Mouse (Mus musculus) cerebellum, adult (tissue): ENCODE measurements around the gene Slc6a16.

ENCODE experiments used
- ATAC-seq: cut with Nextera tagmentation; 2 replicates; pipeline ENCODE4 v1.9.2; 2017; ENCODE audit warnings: mild to moderate bottlenecking, moderate library complexity, mixed read lengths; ENCODE audit not compliant: insufficient number of reproducible peaks, low FRiP score, low TSS enrichment

The Slc6a16 gene

DNA sequence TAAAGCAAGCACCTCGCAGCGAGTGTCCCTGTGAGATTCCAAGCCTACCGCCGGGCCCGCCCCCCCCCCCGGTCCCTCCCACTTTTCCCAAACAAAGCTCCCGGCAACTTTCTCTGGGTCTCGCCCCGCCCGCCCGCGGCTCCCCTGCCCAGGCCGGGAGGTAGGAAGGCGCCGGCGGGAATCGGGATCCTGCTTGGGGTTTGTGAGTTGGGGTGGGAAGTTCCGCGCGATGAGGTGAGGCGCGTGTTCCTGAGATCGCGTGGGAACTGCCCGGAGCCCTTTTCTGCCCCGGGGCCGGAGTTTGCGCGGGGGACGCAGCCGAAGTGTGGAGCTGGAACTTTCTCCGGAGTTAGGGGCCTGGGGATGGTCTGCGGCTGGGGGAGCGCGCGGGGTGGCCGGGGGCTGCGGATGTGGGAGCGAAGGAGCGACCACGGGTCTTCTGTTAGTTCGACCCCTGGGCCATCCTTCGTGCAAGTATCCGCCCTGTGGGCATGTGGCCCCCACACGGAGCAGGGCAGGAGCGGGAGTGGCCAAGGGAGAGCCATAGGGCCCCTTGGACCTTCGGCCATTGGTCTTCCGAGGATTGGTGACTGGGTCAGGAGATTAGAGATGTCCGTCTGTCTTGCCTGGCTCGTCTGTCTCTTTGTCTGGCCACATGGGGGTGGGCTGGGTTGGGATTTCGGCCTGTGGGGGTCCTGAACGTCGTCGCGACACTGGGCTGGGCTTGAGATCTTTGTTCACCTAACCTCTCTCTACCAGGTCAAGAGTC is 25.0 kb upstream of the Slc6a16 start, which contains the start of gene Tead2:
TSS of gene Tead2 (plus strand) at position 81 of the 769 bp plus-strand sequence.
- ATAC-seq: no peak

DNA sequence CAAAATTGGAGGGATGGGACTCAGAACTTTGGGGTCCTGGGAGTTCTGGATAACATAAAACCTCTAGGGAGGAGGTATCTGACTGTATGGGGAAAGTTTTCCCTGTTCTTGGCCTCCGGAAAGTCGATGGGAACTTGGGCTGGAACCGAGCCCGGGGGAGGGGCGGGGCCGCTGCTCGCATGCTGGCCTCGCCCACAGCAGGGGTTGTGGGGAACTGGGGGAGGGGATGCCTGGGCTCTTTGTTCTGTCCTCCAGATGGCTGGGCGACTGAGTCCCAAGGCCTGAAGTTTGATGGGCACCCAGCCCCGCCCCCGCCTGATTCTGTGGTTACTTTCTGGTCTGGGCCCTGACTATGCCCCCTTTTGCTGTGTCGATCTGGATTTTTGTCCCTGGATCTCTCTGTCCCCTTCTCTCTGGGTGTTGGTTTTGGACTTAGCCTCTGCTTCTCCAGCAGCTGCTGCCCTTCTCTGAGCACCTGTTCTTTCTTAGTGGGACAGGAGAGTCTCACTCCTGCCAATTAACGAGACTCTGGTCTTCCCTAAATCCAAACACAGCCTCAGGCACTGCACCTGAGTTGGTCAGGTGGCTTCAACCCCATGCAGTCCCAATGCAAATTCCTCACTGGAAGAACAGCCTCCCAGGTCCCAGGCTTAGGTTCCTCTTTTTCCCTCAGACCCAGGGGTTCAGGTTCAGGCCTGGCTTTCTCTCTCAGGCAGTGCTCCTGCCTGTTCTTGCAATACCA is 24.3 kb upstream of the Slc6a16 start:
- ATAC-seq: no peak

DNA sequence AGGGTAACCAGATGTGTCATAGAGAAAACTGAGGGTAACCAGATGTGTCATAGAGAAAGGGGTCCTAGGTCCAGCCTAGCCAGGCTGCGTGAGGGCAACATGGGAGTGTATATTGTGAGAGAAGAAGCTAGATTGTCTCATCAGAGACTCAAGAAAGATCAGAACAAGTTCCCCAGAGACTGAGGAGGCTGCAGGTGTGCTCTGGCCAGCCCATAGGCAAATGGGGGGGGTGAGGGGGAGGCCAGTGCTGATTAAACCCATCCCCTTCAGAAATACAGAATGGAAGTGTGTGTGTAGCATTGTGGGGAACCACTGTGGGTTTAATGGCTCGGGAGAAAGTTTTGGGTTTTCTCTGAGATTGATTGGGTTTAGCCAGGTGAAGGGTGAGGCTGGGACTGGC is 19.2 kb upstream of the Slc6a16 start:
- ATAC-seq: no peak

DNA sequence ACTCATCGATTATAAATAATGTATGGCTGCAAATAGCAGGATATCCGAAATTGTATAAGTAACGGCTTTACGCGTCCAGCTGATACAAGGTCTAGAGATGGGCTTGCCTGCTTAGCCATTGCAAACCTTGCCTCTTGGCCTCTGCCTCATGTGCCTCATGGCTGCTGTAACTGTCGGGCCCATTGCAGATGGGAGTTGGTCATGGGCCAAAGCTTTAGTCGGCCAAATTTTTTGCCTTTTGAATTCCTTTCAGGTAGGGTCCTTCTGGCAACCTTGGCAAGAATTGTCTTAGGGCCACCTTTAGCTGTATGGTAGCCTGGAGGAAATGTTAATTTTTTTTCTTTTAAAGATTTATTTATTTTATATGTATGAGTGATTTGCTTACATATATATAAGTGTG is 16.1 kb upstream of the Slc6a16 start:
- no peak for ATAC-seq

DNA sequence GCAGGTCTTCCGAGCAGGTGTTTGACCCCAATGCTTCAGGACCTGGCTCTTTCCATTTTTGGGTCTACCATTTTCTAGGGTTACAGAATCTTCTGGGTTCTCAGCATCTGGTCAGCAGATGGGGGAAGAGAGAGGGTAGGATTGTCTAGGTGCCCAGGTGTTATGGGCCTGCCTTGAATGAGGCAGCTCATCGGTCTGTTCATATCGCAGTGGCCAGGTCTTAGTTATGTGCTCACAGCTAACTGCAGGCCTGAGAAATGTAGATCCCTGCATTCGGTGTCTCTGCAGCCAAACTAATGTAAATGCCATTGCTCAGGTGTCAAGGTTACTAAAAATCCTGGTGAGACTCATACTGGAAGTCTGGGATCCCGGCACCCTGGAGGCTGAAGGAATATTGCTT is 14.5 kb upstream of the Slc6a16 start:
- ATAC-seq: no peak

DNA sequence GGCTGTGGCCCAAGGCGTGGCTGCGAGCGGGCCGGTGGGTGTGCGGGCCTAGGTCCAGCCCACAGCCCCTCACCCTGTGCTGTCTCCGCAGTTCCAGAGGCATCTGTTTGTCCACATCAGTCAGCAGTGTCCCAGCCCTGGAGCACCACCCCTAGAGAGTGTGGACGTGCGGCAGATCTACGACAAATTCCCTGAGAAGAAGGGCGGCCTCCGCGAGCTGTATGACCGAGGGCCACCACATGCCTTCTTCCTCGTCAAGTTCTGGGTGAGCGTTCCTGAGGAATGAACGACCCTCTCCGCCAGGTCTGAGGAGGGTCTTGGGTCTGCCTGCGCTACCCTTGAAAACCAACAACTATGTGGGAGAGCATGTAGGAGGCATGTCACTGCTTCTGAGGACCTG is 12.3 kb upstream of the Slc6a16 start:
- ATAC-seq: no peak

DNA sequence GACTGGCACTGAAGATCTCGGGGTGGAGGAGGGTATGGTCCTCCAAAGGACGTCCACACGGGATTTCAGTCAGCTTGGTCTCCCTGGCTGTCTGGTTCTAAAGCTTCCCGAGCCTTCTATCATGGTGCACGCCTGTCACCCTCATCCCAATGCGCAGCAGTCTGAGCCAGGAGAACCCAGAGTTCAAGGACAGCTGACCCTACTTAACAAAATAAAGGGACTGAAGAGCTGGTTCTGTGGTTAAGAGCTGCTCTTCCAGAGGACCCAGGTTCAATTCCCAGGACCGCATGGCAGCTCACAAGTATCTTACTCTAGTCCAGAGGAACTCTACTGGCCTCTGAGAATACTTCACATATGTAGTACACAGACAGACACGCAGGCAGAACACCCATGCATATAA is 11.8 kb upstream of the Slc6a16 start:
- no peak for ATAC-seq

DNA sequence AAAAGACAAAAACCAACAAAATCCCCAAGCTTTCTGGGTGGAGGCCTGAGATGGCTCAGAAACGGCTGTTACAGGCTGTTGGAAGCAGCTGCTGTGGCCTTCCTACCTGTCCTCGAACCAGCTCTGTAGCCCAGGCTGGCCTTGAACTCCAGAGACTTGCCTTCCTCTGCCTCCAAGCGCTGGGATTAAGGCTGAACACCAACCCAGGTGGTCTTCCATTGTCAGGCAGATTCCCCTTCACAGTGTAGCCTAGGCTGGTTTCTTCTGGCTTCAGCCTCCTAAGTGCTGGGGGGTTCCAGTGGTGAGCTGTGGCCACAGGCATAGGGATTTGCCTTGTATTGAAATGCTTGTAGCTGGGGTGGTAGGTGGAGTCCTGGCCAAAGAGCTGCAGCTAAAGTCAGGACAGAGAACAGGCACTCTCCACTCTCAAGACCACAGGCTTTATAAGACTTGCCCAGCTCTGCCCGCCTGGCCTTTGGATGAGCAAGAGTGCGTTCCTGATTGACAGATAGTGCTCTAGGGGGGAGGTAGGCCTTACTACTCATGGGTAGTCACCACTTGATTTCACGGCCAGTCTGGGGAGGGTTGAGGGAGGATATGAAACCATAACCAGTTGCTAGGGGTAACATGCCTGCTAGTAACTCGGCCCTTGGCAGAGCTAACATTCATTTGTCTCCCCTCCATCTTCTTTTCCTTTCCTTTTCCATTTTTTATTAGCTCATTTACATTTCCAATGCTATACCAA is 11.3 kb upstream of the Slc6a16 start:
- no peak for ATAC-seq

DNA sequence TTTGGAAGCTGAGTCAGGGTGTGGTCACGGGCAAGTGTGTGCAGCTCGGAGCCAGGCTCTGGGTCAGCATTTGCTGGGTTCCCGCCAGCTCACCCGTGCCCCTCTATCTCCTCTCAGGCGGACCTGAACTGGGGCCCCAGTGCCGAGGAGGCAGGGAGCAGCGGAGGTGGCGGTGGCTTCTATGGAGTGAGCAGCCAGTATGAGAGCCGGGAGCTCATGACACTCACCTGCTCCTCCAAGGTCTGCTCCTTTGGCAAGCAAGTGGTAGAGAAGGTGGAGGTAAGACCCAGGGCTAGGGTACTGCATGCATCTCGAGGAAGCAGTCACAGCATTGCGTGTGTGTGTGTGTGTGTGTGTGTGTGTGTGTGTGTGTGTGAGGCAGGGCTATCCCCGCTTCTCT is 9.7 kb upstream of the Slc6a16 start:
- ATAC-seq: no peak

DNA sequence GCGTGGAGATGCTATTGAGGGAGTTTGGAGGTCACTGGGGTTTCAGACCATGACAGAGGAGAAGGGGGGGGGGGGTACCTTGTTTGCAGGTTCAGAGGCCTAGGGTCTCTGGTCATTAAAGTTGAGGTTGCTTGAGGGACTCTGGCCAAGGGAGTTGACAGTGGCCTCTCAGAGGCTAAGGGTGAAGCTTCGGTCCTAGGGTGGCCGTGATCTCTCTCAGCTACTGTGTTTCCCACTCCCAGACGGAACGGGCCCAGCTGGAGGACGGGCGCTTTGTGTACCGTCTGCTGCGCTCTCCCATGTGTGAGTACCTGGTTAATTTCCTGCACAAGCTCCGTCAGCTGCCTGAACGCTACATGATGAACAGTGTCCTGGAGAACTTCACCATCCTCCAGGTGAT is 8.9 kb upstream of the Slc6a16 start:
- no peak for ATAC-seq

DNA sequence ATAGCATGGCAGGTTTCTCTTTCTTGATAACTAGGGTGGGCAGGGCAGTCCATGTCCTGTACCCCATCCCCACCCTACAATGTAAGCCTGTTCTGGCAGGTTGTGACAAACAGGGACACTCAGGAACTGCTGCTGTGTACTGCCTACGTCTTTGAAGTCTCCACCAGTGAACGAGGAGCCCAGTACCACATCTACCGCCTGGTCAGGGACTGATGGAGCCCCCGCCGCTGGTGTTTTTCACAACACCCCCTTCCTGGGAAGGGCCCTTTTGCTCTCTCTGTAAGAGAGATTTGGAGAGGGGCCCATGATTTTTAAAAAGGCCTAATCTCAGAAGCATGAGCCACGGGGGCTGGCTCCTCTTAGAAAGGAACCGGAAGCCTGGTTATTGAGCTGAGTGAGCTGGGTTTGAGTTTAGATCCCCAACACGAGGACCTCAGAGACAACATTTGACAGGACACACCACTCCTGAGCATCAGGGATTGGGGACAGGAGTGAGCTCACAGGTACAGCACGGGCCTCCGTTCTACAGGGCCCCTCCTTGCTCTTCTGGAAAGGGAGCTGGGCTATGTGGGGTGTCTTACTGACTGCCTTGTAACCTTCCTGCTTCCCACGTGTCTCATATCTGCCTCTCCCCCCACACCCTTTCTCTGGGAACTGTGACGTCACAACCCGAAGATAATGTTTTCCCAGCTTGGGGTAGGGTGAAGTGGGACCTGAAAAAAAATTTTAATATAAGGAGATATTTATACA is 8.0 kb upstream of the Slc6a16 start:
- no peak for ATAC-seq

DNA sequence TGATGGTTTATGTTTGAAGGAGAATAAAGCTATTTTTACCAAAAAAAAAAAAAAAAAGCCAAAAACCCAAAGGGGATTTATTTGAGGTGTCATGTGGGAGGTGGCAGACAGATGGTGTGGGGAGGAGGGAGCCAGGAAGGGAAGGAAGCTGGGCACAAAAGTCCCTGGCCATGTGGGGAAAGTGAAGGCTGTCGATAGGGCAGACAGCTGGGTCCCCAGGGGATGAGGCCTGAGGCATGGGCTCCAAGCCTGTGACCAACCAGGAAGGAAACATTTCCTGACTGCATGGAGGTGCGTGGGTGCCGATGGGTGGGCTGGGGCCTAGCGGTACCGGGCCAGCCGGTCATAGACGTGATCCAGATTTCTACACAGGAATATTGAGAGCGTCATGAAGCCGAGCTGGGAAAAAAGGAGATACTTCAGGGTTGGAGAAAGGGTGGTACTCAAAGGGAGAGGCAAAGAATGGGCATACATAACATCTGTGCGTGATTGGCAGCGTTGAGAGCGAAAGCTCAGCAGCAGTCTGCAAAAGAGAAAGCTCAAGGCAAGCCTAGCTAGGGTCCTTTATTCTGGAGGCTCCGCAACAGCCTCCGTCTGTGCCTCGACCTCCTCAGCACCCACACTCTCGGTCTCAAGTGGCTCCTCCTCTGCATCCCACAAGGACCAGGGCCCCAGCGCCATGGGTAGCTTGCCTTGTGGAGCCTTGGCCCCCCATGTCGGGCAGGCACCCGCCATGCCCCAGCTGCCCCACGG is 7.1 kb upstream of the Slc6a16 start:
- no peak for ATAC-seq

DNA sequence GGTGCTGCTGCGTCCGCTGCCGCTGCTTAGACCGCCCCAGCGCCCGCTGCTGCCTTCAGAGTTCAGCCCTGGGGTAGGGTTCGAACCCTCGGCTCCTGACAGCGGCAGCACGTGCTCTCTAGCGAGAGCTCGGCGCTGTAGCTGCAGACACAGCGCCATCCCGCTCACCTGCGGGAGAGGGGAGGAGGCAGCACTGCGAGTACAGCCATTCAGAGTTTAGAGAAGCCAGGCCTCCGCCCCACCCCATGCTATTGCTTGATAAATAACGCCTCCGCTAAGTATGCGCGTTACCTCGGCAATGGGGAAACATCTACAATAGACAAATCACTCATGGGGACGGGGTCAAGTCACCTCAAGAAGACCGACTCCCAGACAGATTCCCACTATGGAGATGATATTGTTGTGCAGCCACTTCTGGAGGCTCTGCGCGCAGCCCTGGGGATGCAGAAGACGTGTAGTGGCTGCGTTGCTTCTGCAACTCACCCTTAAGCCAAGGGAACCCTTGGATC is 6.5 kb upstream of the Slc6a16 start:
- ATAC-seq: no peak

DNA sequence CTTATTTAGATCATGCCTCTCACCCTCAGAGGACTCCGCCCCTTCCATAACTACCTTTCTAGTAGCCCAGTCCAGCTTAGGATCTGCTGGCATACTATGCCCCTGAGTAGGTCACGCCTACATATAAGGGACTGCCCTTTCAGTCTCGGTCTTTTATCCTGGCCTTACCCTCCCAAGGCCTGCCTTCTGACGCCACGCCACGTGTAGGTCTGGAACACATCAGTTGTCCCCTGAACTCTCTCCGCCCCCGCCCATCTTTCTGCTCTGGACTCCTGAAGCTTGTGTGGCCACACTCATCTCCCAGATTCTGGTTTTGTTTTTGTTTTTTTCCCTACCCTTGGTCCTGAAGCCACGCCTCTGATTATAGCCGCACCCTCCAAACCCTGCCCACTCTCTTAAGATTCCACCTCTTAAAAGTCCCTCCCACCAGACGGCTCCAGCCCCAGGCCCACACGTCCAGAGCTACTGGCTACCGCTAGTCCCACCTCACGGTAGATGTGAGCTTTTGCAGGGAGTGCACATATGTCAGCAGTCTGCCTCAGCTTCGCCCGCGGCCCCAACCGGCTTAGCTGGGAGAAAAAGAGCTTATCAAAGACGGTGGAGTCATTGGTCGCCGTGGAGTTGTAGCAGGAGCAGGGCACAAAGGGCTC is 5.8 kb upstream of the Slc6a16 start:
- no peak for ATAC-seq

DNA sequence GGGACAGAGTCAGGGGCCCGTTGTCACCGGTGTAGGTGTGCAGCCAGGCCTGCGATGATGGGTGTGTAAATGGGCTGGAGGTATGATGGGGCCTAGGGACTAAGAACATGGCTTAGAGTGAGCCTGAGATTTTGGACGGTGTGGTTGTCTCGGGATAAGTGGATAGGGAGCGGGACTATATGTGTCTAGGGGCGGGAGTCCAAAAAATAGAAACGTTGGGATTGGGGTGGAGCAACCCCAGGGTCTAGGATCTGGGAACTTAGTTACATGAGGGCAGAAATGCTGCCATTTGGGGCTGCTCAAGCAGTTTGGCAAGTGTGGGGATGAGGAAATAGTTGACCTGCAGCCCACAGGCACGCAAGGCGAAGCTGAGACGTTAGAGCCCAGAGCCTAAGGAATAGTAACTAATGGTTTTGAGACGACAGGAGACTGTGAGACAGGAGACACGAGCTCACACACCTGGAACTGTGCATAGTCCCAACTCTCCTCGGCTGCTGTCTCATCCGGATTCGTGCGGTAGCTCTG is 5.2 kb upstream of the Slc6a16 start:
- ATAC-seq: no peak

DNA sequence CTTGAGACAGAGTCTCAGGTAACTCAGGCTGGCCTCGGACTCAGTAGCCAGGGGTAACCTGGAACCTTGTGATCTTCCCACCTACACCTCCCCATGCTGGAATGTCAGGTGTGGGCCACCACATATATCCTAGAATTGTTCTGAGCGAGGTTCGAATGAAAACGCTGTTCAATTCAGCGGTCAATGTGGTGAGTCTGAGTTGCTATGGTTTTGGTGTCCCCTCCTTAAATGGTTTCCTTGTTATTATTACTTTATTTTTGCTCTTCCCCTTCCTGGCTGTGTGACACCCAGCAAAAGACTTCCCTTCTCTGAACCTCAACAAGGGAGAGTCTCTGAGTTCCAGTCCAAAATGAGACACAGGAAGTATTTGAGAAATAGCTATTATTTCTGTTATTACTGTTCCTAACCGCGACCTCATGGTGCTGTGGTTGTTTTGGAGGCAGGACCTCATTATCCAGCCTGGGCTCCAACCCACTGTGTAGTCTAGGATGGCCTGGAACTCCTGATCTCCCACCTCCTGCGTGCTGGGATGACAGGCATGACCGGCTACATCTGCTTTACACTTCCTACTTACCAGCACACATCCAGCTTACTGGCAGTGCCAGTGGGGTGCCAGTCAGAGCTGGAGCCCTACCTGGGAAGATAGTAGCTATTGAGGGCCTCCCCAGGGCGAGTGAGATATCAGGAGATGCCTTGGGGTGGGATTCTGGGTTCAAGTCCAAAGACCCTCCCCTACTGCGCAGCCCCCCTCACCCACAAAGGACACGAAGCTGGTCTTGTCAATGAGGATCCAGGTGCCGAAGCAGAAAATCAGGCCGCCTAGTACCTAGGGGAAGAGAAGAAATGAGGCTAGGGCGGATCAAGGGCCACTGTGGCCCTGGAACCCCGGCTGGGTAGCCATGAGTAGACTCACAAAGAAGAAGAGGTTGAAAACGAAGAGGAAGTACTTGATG is 2.9 kb upstream of the Slc6a16 start:
- no peak for ATAC-seq

DNA sequence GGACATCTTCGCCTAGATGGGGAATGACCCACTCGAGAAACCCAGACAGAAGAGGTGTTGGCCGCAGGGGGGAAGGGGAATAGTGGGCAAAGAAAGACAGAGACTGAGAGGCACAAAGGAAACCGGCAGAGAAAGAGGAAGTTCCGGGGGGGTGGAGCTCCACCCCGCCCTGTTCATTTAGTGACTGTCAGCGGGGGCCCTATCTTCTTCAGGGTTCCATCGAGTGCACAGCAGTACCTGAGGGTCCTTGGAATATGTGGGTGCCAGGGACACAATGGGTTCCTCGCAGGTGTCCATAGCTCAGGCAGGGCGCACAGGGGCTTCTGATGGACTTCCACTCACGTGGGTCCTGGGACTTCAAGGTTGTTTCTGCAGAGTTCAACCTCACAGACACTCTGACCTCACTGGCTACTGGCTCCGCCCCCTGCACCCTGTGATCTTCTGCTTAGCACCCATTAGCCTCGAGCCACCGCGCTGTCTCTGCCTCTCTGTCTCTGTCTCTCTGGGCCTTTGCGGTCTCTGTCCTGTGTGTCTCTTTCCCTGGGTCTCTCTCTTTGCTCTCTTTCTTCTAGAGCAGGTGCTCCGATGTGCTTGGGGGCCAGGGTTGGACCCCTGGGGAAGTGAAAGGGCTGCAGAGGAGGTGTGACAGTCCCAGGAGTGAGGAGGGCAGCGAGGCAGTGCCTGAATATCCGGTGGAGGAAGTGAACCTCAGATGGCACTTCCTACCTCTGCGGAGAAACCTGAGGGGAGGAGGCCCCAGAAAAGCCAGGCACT is 2.0 kb upstream of the Slc6a16 start, which contains the start of gene Cd37:
TSS of gene Cd37 (minus strand) at position 393 of the 774 bp plus-strand sequence.
- ATAC-seq: no peak
